ENCODE assay signal across 8 mouse cellular contexts in the genomic region with DNA sequence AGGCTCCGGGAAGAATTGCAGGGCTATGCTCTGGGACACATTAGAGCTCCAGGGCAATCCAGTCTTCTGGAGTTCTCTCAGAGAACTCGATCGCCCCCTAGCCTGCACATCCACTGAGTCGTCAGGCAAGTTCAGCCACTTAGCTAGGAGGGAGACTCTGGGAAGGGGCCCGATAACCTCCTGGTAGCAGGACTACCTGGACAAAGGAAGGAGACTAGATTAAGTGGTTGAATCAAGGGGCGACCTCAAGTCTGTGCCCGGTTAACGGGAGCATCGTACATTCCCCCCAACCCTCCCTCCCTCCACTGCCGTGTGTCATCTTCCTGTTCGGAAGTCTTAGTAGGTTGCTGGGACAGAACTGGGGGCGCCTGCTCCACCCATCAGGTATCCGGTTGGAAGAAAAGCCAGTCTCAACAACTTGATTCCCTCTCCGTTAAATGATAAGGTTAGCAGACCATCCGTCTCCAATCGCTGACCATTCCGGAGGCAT.
DNase-seq lines count a peak whose midpoint lies in the region; ATAC-seq and TF ChIP-seq lines count a peak whose summit lies in the region.

No protein-coding gene starts in this region.

- H3K36me3 ChIP-seq in forebrain, embryonic 16.5 days (ENCODE audit: control insufficient read depth, insufficient read depth): no peaks in the 10 kb centered on the region

- H3K27me3 ChIP-seq in forebrain, embryonic 16.5 days (replicated peaks; ENCODE audit: control insufficient read depth, insufficient read depth, low read length): no peaks in the 10 kb centered on the region; the same call in 1 of the 2 replicates

- H3K4me2 ChIP-seq in forebrain, embryonic 16.5 days (ENCODE audit: low read length): peak overlapping the region; percentile 30; the same call in 1 of the 2 replicates

- no peaks in the 10 kb centered on the region for H3K4me1 ChIP-seq in brown adipose tissue, adult 24 weeks (ENCODE audit: control insufficient read depth, insufficient read depth, insufficient read length, low read length)
- peaks cover 11% of the 10 kb centered on the region for H3K4me1 ChIP-seq in forebrain, embryonic 16.5 days (replicated peaks; ENCODE audit: control insufficient read depth, insufficient read depth, low read length)

- H3K27ac ChIP-seq in brown adipose tissue, adult 24 weeks (replicated peaks; ENCODE audit: low read depth, low read length): peak overlapping the region; percentile 99
- H3K27ac ChIP-seq in forebrain, embryonic 16.5 days (ENCODE audit: low read length): no peak overlapping the region
- peak overlapping the region; percentile 99 for H3K27ac ChIP-seq in layer of hippocampus, adult 2 months

- WGBS in forebrain, embryonic 16.5 days: 12% methylated on average over 17 of the region's 17 CpGs

- no peaks in the 10 kb centered on the region for H3K9me3 ChIP-seq in forebrain, embryonic 16.5 days (ENCODE audit: control insufficient read depth, low read length)

- no peak overlapping the region for H3K9ac ChIP-seq in forebrain, embryonic 16.5 days (replicated peaks; ENCODE audit: low read depth, low read length)

- H3K4me3 ChIP-seq in brown adipose tissue, adult 24 weeks (ENCODE audit: insufficient read depth, low read depth, low read length): peak overlapping the region; percentile 57
- no peak overlapping the region; the same call in 1 of the 2 replicates for H3K4me3 ChIP-seq in forebrain, embryonic 16.5 days (replicated peaks; ENCODE audit: low read length)
- peak overlapping the region; percentile 43 for H3K4me3 ChIP-seq in layer of hippocampus, adult 2 months

- no peak for ATAC-seq in forebrain, embryonic 16.5 days

- DNase-seq in CD4-positive helper T cell, adult 2 months (ENCODE audit: low read depth, low spot score): peak; percentile 65
- DNase-seq in heart, postnatal 25 days (ENCODE audit: low spot score): peak; percentile 73
- DNase-seq in layer of hippocampus, adult 2 months (ENCODE audit: low spot score in 2 of 2): peak; percentile 79 to 83
- peak; percentile 88 to 91 for DNase-seq in lung, adult 18-20 months
- DNase-seq in ovary, postnatal 14 days (ENCODE audit: low spot score): peak; percentile 77
- DNase-seq in thymus, postnatal 36 days: peak; percentile 75 to 78

- intact Hi-C loops in heart, postnatal 25 days (cut with DNase I): loop anchor here (1.0 to 5.0 kb wide), 4 partner anchors 69 to 446 kb away; no protein-coding TSS in a partner anchor

- TF ChIP-seq CTCF in layer of hippocampus, adult 2 months (conservative IDR thresholded peaks at IDR 0.05): peak; percentile 93
